Mouse (Mus musculus) forebrain, embryonic 14.5 days (tissue): ENCODE results near the gene Spi1. TPM values are rescaled to one million over a fixed set of nuclear protein-coding genes. Genes with fewer than 3 reads are reported as not detected.

Experiments used
- ATAC-seq: fragments of 200-750 bp; cut with Nextera tagmentation; 2 replicates; pipeline ENCODE4 v1.8.0; 2017; ENCODE audit warnings: mild to moderate bottlenecking, moderate library complexity
- DNase-seq: peaks from one replicate; pipeline ENCODE4 v3.0.0-alpha.2; 2015; ENCODE audit warnings: low spot score
- H3K27ac ChIP-seq: fragments of 300-500 bp; sonication (generic); 2 replicates; pipeline ENCODE4 v1.5.1; 2014; ENCODE audit warnings: low read depth, mild to moderate bottlenecking, control low read depth, low read length, moderate library complexity
- H3K27me3 ChIP-seq: fragments of 300-500 bp; sonication (generic); replicated peaks from 2 replicates; pipeline ENCODE4 v1.6.1; 2014; ENCODE audit warnings: low read length, control low read depth, mixed read lengths; ENCODE audit not compliant: control insufficient read depth, insufficient read depth
- H3K36me3 ChIP-seq: fragments of 300-500 bp; sonication (generic); 2 replicates; pipeline ENCODE4 v1.6.1; 2014; ENCODE audit warnings: low read length, control low read depth; ENCODE audit not compliant: control insufficient read depth, insufficient read depth
- H3K4me1 ChIP-seq: fragments of 300-500 bp; sonication (generic); 2 replicates; pipeline ENCODE4 v1.6.1; 2014; ENCODE audit warnings: antibody characterized with exemption, low read length, control low read depth; ENCODE audit not compliant: control insufficient read depth, insufficient read depth
- H3K4me2 ChIP-seq: fragments of 300-500 bp; sonication (generic); 2 replicates; pipeline ENCODE4 v1.6.1; 2014; ENCODE audit warnings: mild to moderate bottlenecking, control low read depth, low read length
- H3K4me3 ChIP-seq: fragments of 300-500 bp; sonication (generic); 2 replicates; pipeline ENCODE4 v1.5.1; 2014; ENCODE audit warnings: low read depth, low read length, control low read depth
- H3K9ac ChIP-seq: fragments of 300-500 bp; sonication (generic); 2 replicates; pipeline ENCODE4 v1.6.1; 2014; ENCODE audit warnings: mild to moderate bottlenecking, low read length, control low read depth, moderate library complexity
- H3K9me3 ChIP-seq: fragments of 300-500 bp; sonication (generic); replicated peaks from 2 replicates; pipeline ENCODE4 v1.6.1; 2016; ENCODE audit warnings: low read length, control low read depth, mixed read lengths; ENCODE audit not compliant: control insufficient read depth
- WGBS: fragments of 180-500 bp; shearing (Covaris S2); extraction: QIAGEN DNeasy Blood & Tissue Kit; methylation state at CpG from one replicate; pipeline ENCODE4 v1.1.7; 2014; 5-methylcytosine and 5-hydroxymethylcytosine counted together
- polyA plus RNA-seq: library from polyadenylated mRNA; unstranded; fragments of >200 nt; fragmentation: Nextera tagmentation; extraction: Ambion mirVana; gene quantifications from 2 replicates; pipeline ENCODE4 v1.2.1, GENCODE M21; 2014

Spi1 gene
- polyA plus RNA-seq, 1 experiment from 2014 or later = 2.9 TPM

- 82% methylated on average over 15 of the region's 15 CpGs for WGBS
- Histone ChIP-seq H3K9me3 (no peaks in the 10 kb centered on the region), H3K4me2 (no peak overlapping the region), H3K27me3 (no peaks in the 10 kb centered on the region), H3K4me1 (no peaks in the 10 kb centered on the region), H3K4me3 (no peak overlapping the region), H3K27ac (no peak overlapping the region), H3K9ac (no peak overlapping the region), H3K36me3 (no peaks in the 10 kb centered on the region)
- DNase-seq (no peak), ATAC-seq (no peak)
Measured at GRCm38 (mm10) chr2:91084179-91084820, 2.1 kb downstream of the Spi1 start.

DNA sequence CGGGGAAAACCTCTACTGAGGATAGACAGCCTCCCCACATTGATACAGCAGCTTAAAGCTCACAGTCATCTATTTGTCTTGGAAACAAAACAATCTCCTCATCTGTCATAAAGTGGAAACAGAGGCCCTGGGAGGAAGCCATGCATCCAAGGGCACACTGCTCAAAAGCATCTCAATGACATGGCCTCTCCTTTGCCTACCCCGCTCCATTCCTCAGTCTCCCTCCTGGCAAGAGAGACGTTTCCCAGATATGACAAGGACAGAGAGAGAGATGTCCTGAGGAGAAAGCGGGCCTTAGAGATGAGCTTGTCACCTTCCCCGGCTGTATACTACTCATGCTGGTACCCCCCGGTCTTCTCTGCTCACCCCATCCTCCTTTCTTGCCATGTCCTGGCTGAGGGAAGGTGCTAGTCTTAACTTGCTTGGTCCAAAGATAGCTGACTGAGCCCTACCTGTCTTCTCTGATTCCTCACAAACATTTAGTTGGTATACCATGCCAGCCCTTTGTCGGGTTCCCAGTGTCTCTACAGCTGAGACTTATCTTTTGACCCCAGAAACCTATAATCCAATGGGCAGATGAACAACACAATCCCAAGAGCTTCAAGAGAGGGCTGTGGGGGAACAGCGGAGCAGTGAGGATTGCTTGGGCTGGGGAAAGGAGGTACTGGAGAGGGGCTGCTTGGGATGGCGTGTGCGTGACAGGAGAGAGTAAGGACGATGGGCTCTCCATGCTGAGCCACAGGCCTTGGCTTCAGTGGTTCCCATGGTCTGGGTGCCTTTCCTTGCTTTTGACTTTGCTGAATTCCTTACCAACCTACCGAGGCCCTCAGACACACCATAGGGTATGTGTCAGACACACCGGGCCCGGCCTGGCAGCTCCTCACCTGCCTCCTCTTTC, 3.6 kb downstream of the Spi1 start:
- H3K4me2 ChIP-seq = no peak overlapping the region
- 87% methylated on average over 14 of the region's 14 CpGs for WGBS
- DNase-seq (no peak), ATAC-seq (no peak)
- no peak overlapping the region for H3K27ac ChIP-seq
- no peaks in the 10 kb centered on the region for H3K4me1 ChIP-seq
- H3K9ac ChIP-seq = no peak overlapping the region
- no peaks in the 10 kb centered on the region for H3K27me3 ChIP-seq
- H3K9me3 ChIP-seq = no peaks in the 10 kb centered on the region
- H3K4me3 ChIP-seq = no peak overlapping the region
- no peaks in the 10 kb centered on the region for H3K36me3 ChIP-seq

DNA sequence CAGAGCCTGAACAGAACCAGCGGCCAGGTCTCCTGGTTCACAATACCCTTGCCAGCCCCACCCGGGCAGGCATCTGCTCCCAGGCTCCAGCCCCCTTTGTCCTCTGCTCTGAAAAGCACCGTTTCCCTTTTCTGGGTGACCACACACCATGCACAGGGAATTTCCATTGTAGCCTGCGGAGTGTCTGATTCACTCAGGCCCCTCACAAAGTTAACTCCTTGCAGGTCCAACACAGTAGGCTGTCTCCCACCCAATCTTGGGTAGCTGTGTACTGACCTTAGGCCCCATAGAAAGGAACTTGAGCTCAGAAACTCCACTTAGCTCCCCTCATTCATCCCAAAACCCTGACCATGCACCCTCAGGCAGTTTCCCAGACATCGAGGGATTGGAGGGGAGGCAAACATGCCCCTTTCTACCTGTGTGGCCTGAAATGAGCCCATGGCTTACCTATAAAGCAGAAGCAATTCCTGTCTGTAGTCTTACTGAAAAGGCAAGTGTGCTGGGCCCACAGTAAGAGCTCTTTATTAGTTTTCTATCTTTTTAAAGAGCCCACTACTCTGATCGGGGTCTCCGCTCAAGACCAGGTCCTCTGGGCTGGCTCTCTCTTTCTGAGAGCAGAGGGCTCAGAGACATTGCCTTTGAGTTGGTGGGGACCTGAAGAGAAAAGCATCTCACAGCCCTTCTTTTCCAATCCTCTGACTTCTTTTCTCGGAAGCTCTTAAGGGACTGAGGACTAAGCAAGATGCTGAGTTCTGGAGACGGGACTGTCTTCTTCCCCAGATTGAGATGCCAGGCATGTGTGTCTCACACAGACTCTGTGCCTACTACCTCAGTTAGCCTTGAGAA, 4.4 kb downstream of the Spi1 start:
- no peak overlapping the region for H3K9ac ChIP-seq
- no peaks in the 10 kb centered on the region for H3K4me1 ChIP-seq
- H3K4me3 ChIP-seq = no peak overlapping the region
- H3K9me3 ChIP-seq = no peaks in the 10 kb centered on the region
- ATAC-seq = no peak
- DNase-seq = no peak
- no peaks in the 10 kb centered on the region for H3K36me3 ChIP-seq
- WGBS = 49% methylated on average over 9 of the region's 9 CpGs
- no peak overlapping the region for H3K4me2 ChIP-seq
- no peaks in the 10 kb centered on the region for H3K27me3 ChIP-seq
- H3K27ac ChIP-seq = no peak overlapping the region

- H3K4me1 ChIP-seq = no peaks in the 10 kb centered on the region
- H3K27me3 ChIP-seq = no peaks in the 10 kb centered on the region
- no peak overlapping the region for H3K4me2 ChIP-seq
- no peak overlapping the region for H3K27ac ChIP-seq
- H3K36me3 ChIP-seq = no peaks in the 10 kb centered on the region
- no peak for DNase-seq
- H3K9me3 ChIP-seq = no peaks in the 10 kb centered on the region
- H3K4me3 ChIP-seq = no peak overlapping the region
- WGBS = 89% methylated on average over 9 of the region's 9 CpGs
- ATAC-seq = no peak
- H3K9ac ChIP-seq = no peak overlapping the region
Measured at GRCm38 (mm10) chr2:91087453-91087852, 5.3 kb downstream of the Spi1 start.

- ATAC-seq = no peak
- Histone ChIP-seq H3K9me3 (no peaks in the 10 kb centered on the region), H3K4me2 (no peak overlapping the region), H3K4me3 (no peak overlapping the region), H3K27ac (no peak overlapping the region), H3K36me3 (no peaks in the 10 kb centered on the region), H3K9ac (no peak overlapping the region), H3K4me1 (no peaks in the 10 kb centered on the region), H3K27me3 (no peaks in the 10 kb centered on the region)
- 80% methylated on average over 9 of the region's 9 CpGs for WGBS
- DNase-seq = no peak
Measured at GRCm38 (mm10) chr2:91088987-91089386, 6.8 kb downstream of the Spi1 start.

DNA sequence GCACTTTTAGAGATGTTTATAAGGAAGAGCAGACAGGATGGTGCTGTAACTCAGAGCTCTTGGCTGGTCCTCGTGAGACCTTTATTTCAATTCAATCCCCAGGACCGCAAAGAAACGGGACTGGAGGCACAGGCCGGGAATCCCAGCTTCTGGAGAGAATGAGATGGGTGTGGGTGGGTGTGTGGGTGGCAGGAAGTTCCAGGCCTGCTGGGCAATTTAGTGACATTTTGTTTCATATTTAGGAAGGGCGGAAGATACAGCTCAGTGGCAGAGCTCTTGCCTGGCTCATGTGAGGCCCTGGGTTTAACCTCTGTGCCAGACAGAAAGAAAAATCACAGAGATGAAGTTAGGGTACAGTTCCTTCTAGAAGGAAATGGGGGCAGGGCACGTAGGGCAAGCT, 8.0 kb downstream of the Spi1 start:
- DNase-seq = no peak
- Histone ChIP-seq H3K27me3 (no peaks in the 10 kb centered on the region), H3K36me3 (no peaks in the 10 kb centered on the region), H3K4me2 (no peak overlapping the region), H3K4me3 (no peak overlapping the region), H3K27ac (no peak overlapping the region), H3K9me3 (no peaks in the 10 kb centered on the region), H3K4me1 (no peaks in the 10 kb centered on the region), H3K9ac (no peak overlapping the region)
- no peak for ATAC-seq
- WGBS = 83% methylated on average over 6 of the region's 6 CpGs

DNA sequence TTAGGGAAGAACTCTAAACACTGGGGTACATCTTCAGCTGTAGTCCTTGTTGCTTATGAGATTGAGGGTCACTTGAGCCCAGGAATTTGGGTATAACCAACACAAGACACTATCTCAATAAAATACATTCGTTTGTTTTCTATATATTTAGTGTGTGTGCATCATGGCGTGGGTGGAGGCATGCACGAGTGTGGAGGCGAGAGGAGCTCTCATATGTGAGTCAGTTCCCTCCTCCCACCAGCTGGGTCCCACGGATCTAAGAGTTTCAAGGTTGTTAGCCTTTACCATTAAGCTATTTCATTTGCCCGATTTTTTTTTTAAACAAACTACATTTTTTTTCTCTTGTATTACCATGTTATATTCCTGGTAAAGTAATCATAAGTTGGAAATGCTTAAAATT, 8.6 kb downstream of the Spi1 start:
- H3K9ac ChIP-seq = no peak overlapping the region
- H3K36me3 ChIP-seq = no peaks in the 10 kb centered on the region
- no peak for DNase-seq
- no peaks in the 10 kb centered on the region for H3K27me3 ChIP-seq
- no peak overlapping the region for H3K4me3 ChIP-seq
- WGBS = 79% methylated on average over 6 of the region's 6 CpGs
- no peak overlapping the region for H3K4me2 ChIP-seq
- H3K4me1 ChIP-seq = no peaks in the 10 kb centered on the region
- no peaks in the 10 kb centered on the region for H3K9me3 ChIP-seq
- ATAC-seq = no peak
- no peak overlapping the region for H3K27ac ChIP-seq

- 79% methylated on average over 14 of the region's 14 CpGs for WGBS
- H3K9ac ChIP-seq = no peak overlapping the region
Measured at GRCm38 (mm10) chr2:91096524-91096923, 14.3 kb downstream of the Spi1 start.

More at GRCm38 (mm10) chr2:91096524-91096923, 14.3 kb downstream of the Spi1 start:
- H3K36me3 ChIP-seq = no peaks in the 10 kb centered on the region
- DNase-seq (no peak), ATAC-seq (no peak)
- no peak overlapping the region for H3K4me2 ChIP-seq
- H3K9me3 ChIP-seq = no peaks in the 10 kb centered on the region
- H3K27ac ChIP-seq = no peak overlapping the region
- H3K4me1 ChIP-seq = no peaks in the 10 kb centered on the region
- H3K4me3 ChIP-seq = no peak overlapping the region
- H3K27me3 ChIP-seq = no peaks in the 10 kb centered on the region
